Mouse (Mus musculus): Measurements from ENCODE around the gene Ms4a8a. TPM values are rescaled to one million over a fixed set of nuclear protein-coding genes. Genes with fewer than 3 reads are reported as not detected.

Gene Ms4a8a
- polyA plus RNA-seq (2015; fragmentation: Illumina TruSeq; extraction: RNeasy Lipid Tissue Mini Kit (QIAGEN cat#74804); ENCODE audit: insufficient read depth, low replicate concordance): 9.2 TPM

DNA sequence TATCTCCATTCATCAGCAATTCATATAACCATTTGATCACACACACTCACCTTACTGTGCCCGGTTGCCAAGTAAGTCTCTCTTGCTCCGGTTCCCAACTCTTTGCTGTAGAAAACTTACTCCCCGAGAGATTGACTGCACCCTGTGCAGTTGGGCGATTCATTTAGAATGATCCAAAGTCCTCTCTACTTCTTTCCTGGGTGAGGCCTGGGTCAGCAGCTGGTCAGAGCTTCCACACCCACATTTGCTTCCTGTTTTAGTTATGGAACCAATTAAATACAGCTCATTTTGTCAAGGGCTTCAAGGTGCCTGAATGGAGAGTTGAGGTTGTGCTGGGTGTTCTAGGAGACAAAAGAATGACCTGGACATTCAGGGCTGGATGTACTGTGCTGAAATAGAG, at the start of gene Ms4a8a:
Ms4a8a (minus strand) TSS at position 169 of the 400 bp plus-strand sequence.

GRCm38 (mm10) chr19:11017891-11018290, 63.0 kb downstream of the Ms4a8a start, which contains the start of gene Ms4a18:
Gene Ms4a18 (minus strand): TSS chr19:11018031.

Other genes with a start within 250 kb of the Ms4a8a start
- 22.5 TPM for gene Slc15a3, start 241.4 kb downstream of the Ms4a8a start, polyA plus RNA-seq (2015; fragmentation: Illumina TruSeq; extraction: RNeasy Lipid Tissue Mini Kit (QIAGEN cat#74804); ENCODE audit: insufficient read depth, low replicate concordance)
- 0.36 TPM for gene Tmem132a, start 211.2 kb downstream of the Ms4a8a start, polyA plus RNA-seq (2015; fragmentation: Illumina TruSeq; extraction: RNeasy Lipid Tissue Mini Kit (QIAGEN cat#74804); ENCODE audit: insufficient read depth, low replicate concordance)
- 16.3 TPM for gene Tmem109, start 199.1 kb downstream of the Ms4a8a start, polyA plus RNA-seq (2015; fragmentation: Illumina TruSeq; extraction: RNeasy Lipid Tissue Mini Kit (QIAGEN cat#74804); ENCODE audit: insufficient read depth, low replicate concordance)
- gene Prpf19, start 185.9 kb downstream of the Ms4a8a start, polyA plus RNA-seq (2015; fragmentation: Illumina TruSeq; extraction: RNeasy Lipid Tissue Mini Kit (QIAGEN cat#74804); ENCODE audit: insufficient read depth, low replicate concordance): 103 TPM
- not detected for gene Zp1, start 160.5 kb downstream of the Ms4a8a start, polyA plus RNA-seq (2015; fragmentation: Illumina TruSeq; extraction: RNeasy Lipid Tissue Mini Kit (QIAGEN cat#74804); ENCODE audit: insufficient read depth, low replicate concordance)
- 0.14 TPM for gene Ptgdr2, start 143.9 kb downstream of the Ms4a8a start, polyA plus RNA-seq (2015; fragmentation: Illumina TruSeq; extraction: RNeasy Lipid Tissue Mini Kit (QIAGEN cat#74804); ENCODE audit: insufficient read depth, low replicate concordance)
- gene Ccdc86, start 131.8 kb downstream of the Ms4a8a start, polyA plus RNA-seq (2015; fragmentation: Illumina TruSeq; extraction: RNeasy Lipid Tissue Mini Kit (QIAGEN cat#74804); ENCODE audit: insufficient read depth, low replicate concordance): 7.5 TPM
- not detected for gene Ms4a10, start 106.4 kb downstream of the Ms4a8a start, polyA plus RNA-seq (2015; fragmentation: Illumina TruSeq; extraction: RNeasy Lipid Tissue Mini Kit (QIAGEN cat#74804); ENCODE audit: insufficient read depth, low replicate concordance)
- not detected for gene Ms4a15, start 87.9 kb downstream of the Ms4a8a start, polyA plus RNA-seq (2015; fragmentation: Illumina TruSeq; extraction: RNeasy Lipid Tissue Mini Kit (QIAGEN cat#74804); ENCODE audit: insufficient read depth, low replicate concordance)
- gene Ms4a18, start 63.1 kb downstream of the Ms4a8a start, polyA plus RNA-seq (2015; fragmentation: Illumina TruSeq; extraction: RNeasy Lipid Tissue Mini Kit (QIAGEN cat#74804); ENCODE audit: insufficient read depth, low replicate concordance): not detected
- not detected for gene 1700017D01Rik, start 49.8 kb upstream of the Ms4a8a start, polyA plus RNA-seq (2015; fragmentation: Illumina TruSeq; extraction: RNeasy Lipid Tissue Mini Kit (QIAGEN cat#74804); ENCODE audit: insufficient read depth, low replicate concordance)
- not detected for gene 1700025F22Rik, start 84.2 kb upstream of the Ms4a8a start, polyA plus RNA-seq (2015; fragmentation: Illumina TruSeq; extraction: RNeasy Lipid Tissue Mini Kit (QIAGEN cat#74804); ENCODE audit: insufficient read depth, low replicate concordance)
- gene Ms4a13, start 115.6 kb upstream of the Ms4a8a start, polyA plus RNA-seq (2015; fragmentation: Illumina TruSeq; extraction: RNeasy Lipid Tissue Mini Kit (QIAGEN cat#74804); ENCODE audit: insufficient read depth, low replicate concordance): not detected
- gene Ms4a12, start 151.3 kb upstream of the Ms4a8a start, polyA plus RNA-seq (2015; fragmentation: Illumina TruSeq; extraction: RNeasy Lipid Tissue Mini Kit (QIAGEN cat#74804); ENCODE audit: insufficient read depth, low replicate concordance): not detected
- 821 TPM for gene Ms4a1, start 185.1 kb upstream of the Ms4a8a start, polyA plus RNA-seq (2015; fragmentation: Illumina TruSeq; extraction: RNeasy Lipid Tissue Mini Kit (QIAGEN cat#74804); ENCODE audit: insufficient read depth, low replicate concordance)
- gene Ms4a5, start 202.8 kb upstream of the Ms4a8a start, polyA plus RNA-seq (2015; fragmentation: Illumina TruSeq; extraction: RNeasy Lipid Tissue Mini Kit (QIAGEN cat#74804); ENCODE audit: insufficient read depth, low replicate concordance): not detected
- gene Ms4a14, start 233.4 kb upstream of the Ms4a8a start, polyA plus RNA-seq (2015; fragmentation: Illumina TruSeq; extraction: RNeasy Lipid Tissue Mini Kit (QIAGEN cat#74804); ENCODE audit: insufficient read depth, low replicate concordance): 3.4 TPM